Mouse (Mus musculus): ENCODE measurements around the gene Lancl3.

Lancl3 gene

GRCm38 (mm10) chrX:9199761-9200371 is at the start of gene Lancl3:
Lancl3 (plus strand) TSS chrX:9199902.
- no peak for DNase-seq (ENCODE audit: low read depth, low spot score)

GRCm38 (mm10) chrX:9179011-9179410 is 20.7 kb upstream of the Lancl3 start:
- no peak for DNase-seq (ENCODE audit: low read depth, low spot score)

GRCm38 (mm10) chrX:9181570-9181969 is 18.1 kb upstream of the Lancl3 start:
- DNase-seq (ENCODE audit: low read depth, low spot score) = no peak

GRCm38 (mm10) chrX:9200380-9200917 is 747 bp downstream of the Lancl3 start:
- no peak for DNase-seq (ENCODE audit: low read depth, low spot score)

DNA sequence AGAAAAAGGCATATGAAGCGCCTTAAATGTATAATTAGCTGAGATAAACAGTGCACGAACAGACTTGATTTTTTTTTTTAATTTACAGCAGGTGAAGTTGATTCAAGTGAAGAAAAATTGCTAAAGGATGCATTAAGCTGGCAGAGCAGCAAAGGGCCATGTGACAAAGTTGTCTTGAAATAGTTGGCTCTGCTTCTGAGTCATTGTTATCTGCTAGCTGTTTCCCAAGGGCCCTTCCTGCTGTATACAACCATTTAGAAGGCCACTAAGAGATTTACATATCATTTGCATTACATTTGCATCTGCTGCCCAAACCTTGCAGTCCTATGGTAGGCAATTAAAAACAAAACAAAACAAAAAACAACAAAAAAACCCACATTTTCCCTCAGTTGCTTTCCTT is 2.3 kb downstream of the Lancl3 start:
- no peak for DNase-seq (ENCODE audit: low read depth, low spot score)

GRCm38 (mm10) chrX:9202781-9203405 is 3.2 kb downstream of the Lancl3 start:
- no peak for DNase-seq (ENCODE audit: low read depth, low spot score)

- no peak for DNase-seq (ENCODE audit: low read depth, low spot score)
These were observed 5.4 kb downstream of the Lancl3 start for GRCm38 (mm10) chrX:9205121-9205520.

- no peak for DNase-seq (ENCODE audit: low read depth, low spot score)
These were observed 16.5 kb downstream of the Lancl3 start for GRCm38 (mm10) chrX:9216244-9216643.

DNA sequence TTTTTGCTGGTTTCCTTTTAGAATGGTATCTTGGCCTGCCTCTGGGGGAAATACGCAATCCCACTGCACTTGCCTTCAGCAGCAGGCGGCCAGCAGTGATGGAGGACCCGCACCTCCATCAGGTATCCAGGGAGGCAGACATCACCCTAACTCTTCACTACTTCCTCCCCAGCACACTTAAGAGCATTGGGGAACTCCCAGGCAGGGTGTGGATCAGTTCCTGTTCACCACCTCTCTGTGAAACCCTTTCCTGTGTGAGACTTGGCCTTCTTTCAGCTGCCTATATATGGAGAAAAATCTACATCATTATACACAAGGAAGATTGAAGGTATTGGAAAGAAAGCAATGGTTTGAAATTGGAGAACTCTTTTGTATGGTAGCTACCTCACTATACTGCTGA is 19.9 kb downstream of the Lancl3 start:
- no peak for DNase-seq (ENCODE audit: low read depth, low spot score)

- DNase-seq (ENCODE audit: low read depth, low spot score) = no peak
These were observed 21.5 kb downstream of the Lancl3 start for GRCm38 (mm10) chrX:9221206-9221605.

DNA sequence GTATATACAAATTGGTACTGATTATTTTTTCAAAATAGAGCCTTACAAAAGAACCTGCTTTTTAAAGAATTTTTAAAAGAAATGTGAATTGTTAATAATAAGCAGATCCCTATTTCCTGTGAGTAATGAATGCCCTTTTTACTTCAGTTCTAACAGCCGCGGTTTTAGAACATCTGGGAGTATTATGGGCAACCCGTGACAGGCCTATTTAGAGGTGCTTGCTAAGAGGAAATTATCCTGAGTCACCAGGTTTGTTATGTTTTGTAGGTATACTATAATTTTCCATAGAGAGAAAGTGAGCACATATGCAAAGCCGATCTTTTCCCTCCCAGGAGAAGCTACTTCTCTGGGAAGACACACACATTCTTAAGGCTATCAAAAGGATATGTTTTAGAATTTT is 22.0 kb downstream of the Lancl3 start:
- no peak for DNase-seq (ENCODE audit: low read depth, low spot score)

GRCm38 (mm10) chrX:9222412-9223221 is 22.9 kb downstream of the Lancl3 start:
- DNase-seq (ENCODE audit: low read depth, low spot score) = no peak

GRCm38 (mm10) chrX:9227105-9227504 is 27.4 kb downstream of the Lancl3 start:
- no peak for DNase-seq (ENCODE audit: low read depth, low spot score)

- DNase-seq (ENCODE audit: low read depth, low spot score) = no peak
These were observed 41.3 kb downstream of the Lancl3 start for GRCm38 (mm10) chrX:9240737-9241591.

GRCm38 (mm10) chrX:9243381-9243864 is 43.7 kb downstream of the Lancl3 start:
- no peak for DNase-seq (ENCODE audit: low read depth, low spot score)

GRCm38 (mm10) chrX:9244603-9245336 is 45.1 kb downstream of the Lancl3 start:
- no peak for DNase-seq (ENCODE audit: low read depth, low spot score)

GRCm38 (mm10) chrX:9248911-9249310 is 49.2 kb downstream of the Lancl3 start:
- DNase-seq (ENCODE audit: low read depth, low spot score) = no peak

DNA sequence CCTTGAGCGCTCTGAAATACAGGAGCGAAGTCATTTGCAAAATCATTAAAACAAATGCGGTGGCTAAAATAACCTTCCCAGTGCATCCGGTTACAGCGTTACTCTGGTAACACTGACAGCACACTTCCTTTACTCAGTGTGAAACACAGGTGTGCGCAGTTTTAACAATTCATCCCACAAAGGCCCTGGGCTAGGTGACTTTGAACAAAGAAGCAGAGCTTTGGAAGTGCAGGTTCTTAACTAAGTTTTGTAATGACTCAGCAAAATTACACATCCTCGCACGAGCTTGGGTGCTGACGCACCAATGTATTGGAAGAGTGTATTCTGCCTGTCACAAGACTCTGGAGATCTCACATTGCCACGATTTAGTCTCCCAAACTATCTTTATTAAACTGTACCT is 54.3 kb downstream of the Lancl3 start:
- DNase-seq (ENCODE audit: low read depth, low spot score) = no peak

GRCm38 (mm10) chrX:9254901-9255300 is 55.2 kb downstream of the Lancl3 start:
- DNase-seq (ENCODE audit: low read depth, low spot score) = no peak

- no peak for DNase-seq (ENCODE audit: low read depth, low spot score)
These were observed 57.1 kb downstream of the Lancl3 start, which contains the start of gene Gm14862 for GRCm38 (mm10) chrX:9256766-9257165. Gm14862 (minus strand) TSS chrX:9256899.

- no peak for DNase-seq (ENCODE audit: low read depth, low spot score)
These were observed 58.1 kb downstream of the Lancl3 start for GRCm38 (mm10) chrX:9257831-9258230.

All from retina, postnatal 7 days (tissue).